Mouse (Mus musculus): ENCODE measurements at regions not wholly inside any gene's neighbourhood (a gene's known extent, or its start where the extent isn't known, plus 50 kb on each side); places are given as distances from the start of the nearest gene placed in this dataset.

DNA sequence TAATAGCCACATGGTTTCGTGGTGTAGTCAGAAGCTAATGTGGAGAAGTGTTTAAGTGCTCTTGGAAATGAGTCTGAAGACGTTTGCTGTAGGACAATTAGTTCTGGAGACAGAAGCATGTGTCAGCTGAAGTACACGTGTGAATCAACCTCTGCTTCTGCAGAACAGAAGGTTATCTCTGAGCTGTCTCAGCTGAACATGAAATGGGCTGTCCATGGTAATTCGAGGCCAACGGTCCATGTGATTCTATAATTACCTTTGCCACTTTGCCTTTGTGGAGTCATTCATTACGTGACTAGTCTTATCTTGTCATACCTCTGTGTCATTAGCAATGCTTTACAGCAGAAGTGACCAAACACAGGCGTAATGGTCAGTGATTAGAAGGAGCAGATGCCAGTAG lies 295.6 kb upstream of the Veph1 start:
- no peak overlapping the region for H3K4me3 ChIP-seq (replicated peaks; ENCODE audit: low read length)
- ATAC-seq: no peak
- 51% methylated on average over 7 of the region's 7 CpGs for WGBS

DNA sequence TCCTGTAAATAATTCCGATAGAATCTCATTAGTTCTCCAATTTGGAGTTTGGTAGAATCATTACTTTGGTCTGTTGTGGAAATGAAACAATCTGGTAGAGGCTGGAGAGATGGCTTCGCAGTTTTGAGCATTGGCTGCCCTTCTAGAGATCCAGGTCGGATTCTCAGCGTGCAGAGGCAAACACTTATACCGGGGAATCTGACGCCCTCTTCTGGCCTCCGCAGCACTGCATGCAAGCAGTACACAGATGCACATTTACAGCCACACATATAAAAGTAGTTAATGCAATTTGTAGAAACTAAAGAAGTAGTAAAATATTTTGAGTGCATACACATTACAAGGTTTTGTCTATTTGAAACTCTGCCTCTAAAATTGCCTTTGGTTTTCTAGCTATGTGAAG lies 294.1 kb upstream of the Veph1 start:
- H3K9me3 ChIP-seq (ENCODE audit: control insufficient read depth, low read length): no peaks in the 10 kb centered on the region
- WGBS: 61% methylated on average over 7 of the region's 7 CpGs
- ATAC-seq: no peak

More for the DNA sequence above, 295.6 kb upstream of the Veph1 start:
- H3K4me1 ChIP-seq (replicated peaks; ENCODE audit: control insufficient read depth, insufficient read depth, low read length): no peaks in the 10 kb centered on the region
- H3K36me3 ChIP-seq (ENCODE audit: control insufficient read depth, insufficient read depth): no peaks in the 10 kb centered on the region
- H3K27ac ChIP-seq (ENCODE audit: low read length): no peak overlapping the region
- no peak overlapping the region for H3K9ac ChIP-seq (replicated peaks; ENCODE audit: low read depth, low read length)
- no peaks in the 10 kb centered on the region for H3K27me3 ChIP-seq (replicated peaks; ENCODE audit: control insufficient read depth, insufficient read depth, low read length)
- H3K4me2 ChIP-seq (ENCODE audit: low read length): no peak overlapping the region
- no peaks in the 10 kb centered on the region for H3K9me3 ChIP-seq (ENCODE audit: control insufficient read depth, low read length)

DNA sequence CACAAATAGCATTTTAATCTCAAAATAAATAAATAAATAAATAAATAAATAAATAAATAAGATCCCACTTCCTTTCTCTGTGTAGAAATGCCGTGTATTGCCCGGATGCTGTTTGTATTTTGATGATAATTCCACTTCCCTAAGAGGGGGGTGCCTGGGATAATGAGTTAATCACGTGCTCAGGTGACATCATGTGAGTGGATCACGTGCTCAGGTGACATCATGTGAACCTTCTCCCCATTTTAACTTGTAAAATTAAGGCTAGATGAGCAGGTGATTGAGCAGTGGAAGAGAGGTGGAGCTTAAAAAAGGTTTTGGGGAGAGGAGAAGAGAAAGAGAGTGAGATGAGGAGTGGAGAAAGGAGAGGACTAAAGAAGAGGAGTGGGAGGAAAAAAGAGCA lies 292.8 kb upstream of the Veph1 start:
- no peak overlapping the region for H3K4me3 ChIP-seq (replicated peaks; ENCODE audit: low read length)
- ATAC-seq: no peak
- H3K27me3 ChIP-seq (replicated peaks; ENCODE audit: control insufficient read depth, insufficient read depth, low read length): no peaks in the 10 kb centered on the region
- WGBS: 88% methylated on average over 4 of the region's 4 CpGs
- H3K36me3 ChIP-seq (ENCODE audit: control insufficient read depth, insufficient read depth): no peaks in the 10 kb centered on the region
- H3K27ac ChIP-seq (ENCODE audit: low read length): no peak overlapping the region
- H3K4me1 ChIP-seq (replicated peaks; ENCODE audit: control insufficient read depth, insufficient read depth, low read length): no peaks in the 10 kb centered on the region
- H3K4me2 ChIP-seq (ENCODE audit: low read length): no peak overlapping the region
- no peak overlapping the region for H3K9ac ChIP-seq (replicated peaks; ENCODE audit: low read depth, low read length)
- no peaks in the 10 kb centered on the region for H3K9me3 ChIP-seq (ENCODE audit: control insufficient read depth, low read length)

More for the DNA sequence above, 294.1 kb upstream of the Veph1 start:
- H3K36me3 ChIP-seq (ENCODE audit: control insufficient read depth, insufficient read depth): no peaks in the 10 kb centered on the region
- H3K4me3 ChIP-seq (replicated peaks; ENCODE audit: low read length): no peak overlapping the region
- no peaks in the 10 kb centered on the region for H3K4me1 ChIP-seq (replicated peaks; ENCODE audit: control insufficient read depth, insufficient read depth, low read length)
- no peaks in the 10 kb centered on the region for H3K27me3 ChIP-seq (replicated peaks; ENCODE audit: control insufficient read depth, insufficient read depth, low read length)
- H3K27ac ChIP-seq (ENCODE audit: low read length): no peak overlapping the region
- H3K9ac ChIP-seq (replicated peaks; ENCODE audit: low read depth, low read length): no peak overlapping the region
- no peak overlapping the region for H3K4me2 ChIP-seq (ENCODE audit: low read length)

DNA sequence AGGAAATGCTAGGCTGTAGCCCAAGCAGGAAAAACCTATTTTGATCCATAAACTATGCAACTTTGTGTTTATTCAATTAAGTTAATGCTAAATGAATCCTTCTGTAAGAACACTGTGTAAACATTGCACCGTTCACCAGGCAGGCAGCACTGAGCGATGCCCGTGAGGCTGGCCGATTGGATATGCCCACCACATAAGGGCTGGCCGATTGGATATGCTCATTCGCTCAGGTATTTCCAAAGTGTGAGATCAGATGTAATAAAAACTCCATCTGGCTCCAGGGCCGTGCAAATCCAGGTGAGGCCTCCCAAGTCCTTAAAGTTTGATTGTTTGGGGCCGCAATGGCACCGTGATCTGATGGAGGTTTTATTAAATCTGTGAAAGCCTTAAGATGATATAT lies 288.2 kb upstream of the Veph1 start:
- H3K36me3 ChIP-seq (ENCODE audit: control insufficient read depth, insufficient read depth): no peaks in the 10 kb centered on the region
- no peak overlapping the region for H3K4me3 ChIP-seq (replicated peaks; ENCODE audit: low read length)
- 92% methylated on average over 9 of the region's 9 CpGs for WGBS
- no peaks in the 10 kb centered on the region for H3K9me3 ChIP-seq (ENCODE audit: control insufficient read depth, low read length)
- no peaks in the 10 kb centered on the region for H3K4me1 ChIP-seq (replicated peaks; ENCODE audit: control insufficient read depth, insufficient read depth, low read length)
- H3K27ac ChIP-seq (ENCODE audit: low read length): no peak overlapping the region
- no peak for ATAC-seq
- no peaks in the 10 kb centered on the region for H3K27me3 ChIP-seq (replicated peaks; ENCODE audit: control insufficient read depth, insufficient read depth, low read length)
- H3K4me2 ChIP-seq (ENCODE audit: low read length): no peak overlapping the region
- no peak overlapping the region for H3K9ac ChIP-seq (replicated peaks; ENCODE audit: low read depth, low read length)

DNA sequence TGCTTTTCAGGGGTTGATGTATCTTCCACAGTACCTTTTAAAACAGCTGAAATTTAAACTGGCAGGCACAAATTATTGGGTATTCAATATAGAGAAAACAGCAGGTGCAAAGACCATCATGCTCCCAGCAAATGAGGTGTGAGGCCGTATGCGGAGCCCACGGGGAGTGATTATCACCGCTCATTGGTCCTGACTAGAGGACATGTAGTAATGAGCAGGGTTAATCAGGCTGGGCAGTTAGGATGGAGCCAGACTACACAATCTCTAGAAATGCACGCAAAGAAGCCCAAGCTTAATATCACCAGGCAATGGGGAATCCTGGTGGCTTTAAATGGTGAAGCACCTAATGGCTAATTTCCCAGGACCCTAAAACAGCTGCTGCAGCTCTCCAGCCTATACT lies 287.5 kb upstream of the Veph1 start:
- no peak for ATAC-seq
- 62% methylated on average over 5 of the region's 5 CpGs for WGBS
- Histone ChIP-seq H3K9me3 (ENCODE audit: control insufficient read depth, low read length) (no peaks in the 10 kb centered on the region), H3K36me3 (ENCODE audit: control insufficient read depth, insufficient read depth) (no peaks in the 10 kb centered on the region), H3K4me2 (ENCODE audit: low read length) (no peak overlapping the region), H3K4me1 (replicated peaks; ENCODE audit: control insufficient read depth, insufficient read depth, low read length) (no peaks in the 10 kb centered on the region), H3K4me3 (replicated peaks; ENCODE audit: low read length) (no peak overlapping the region), H3K27ac (ENCODE audit: low read length) (no peak overlapping the region), H3K9ac (replicated peaks; ENCODE audit: low read depth, low read length) (no peak overlapping the region), H3K27me3 (replicated peaks; ENCODE audit: control insufficient read depth, insufficient read depth, low read length) (no peaks in the 10 kb centered on the region)

DNA sequence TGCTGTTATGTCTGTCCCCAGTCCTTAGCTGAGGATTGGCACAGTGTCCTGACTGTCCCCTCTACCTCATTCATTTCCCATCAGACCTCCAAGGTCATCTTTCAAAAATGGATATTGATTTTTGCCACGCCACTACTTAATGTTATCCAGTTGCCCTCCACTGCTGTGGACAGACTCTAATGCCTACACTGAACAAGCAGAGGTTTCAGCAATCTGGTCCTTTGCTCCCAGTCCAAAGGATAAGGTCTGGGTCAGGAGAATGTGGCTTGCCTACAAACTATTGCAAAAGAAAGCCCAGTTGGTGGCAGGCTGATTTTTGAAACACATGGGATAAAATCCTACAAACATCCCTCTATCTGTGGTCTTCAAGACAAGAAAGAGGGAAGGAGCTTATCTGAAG lies 280.0 kb upstream of the Veph1 start:
- no peak for ATAC-seq
- H3K9me3 ChIP-seq (ENCODE audit: control insufficient read depth, low read length): no peaks in the 10 kb centered on the region
- WGBS: 83% methylated on average over 1 of the region's 1 CpGs
- no peaks in the 10 kb centered on the region for H3K27me3 ChIP-seq (replicated peaks; ENCODE audit: control insufficient read depth, insufficient read depth, low read length)
- no peak overlapping the region for H3K4me2 ChIP-seq (ENCODE audit: low read length)
- H3K4me3 ChIP-seq (replicated peaks; ENCODE audit: low read length): no peak overlapping the region
- H3K36me3 ChIP-seq (ENCODE audit: control insufficient read depth, insufficient read depth): no peaks in the 10 kb centered on the region
- no peak overlapping the region for H3K27ac ChIP-seq (ENCODE audit: low read length)
- H3K4me1 ChIP-seq (replicated peaks; ENCODE audit: control insufficient read depth, insufficient read depth, low read length): no peaks in the 10 kb centered on the region
- no peak overlapping the region for H3K9ac ChIP-seq (replicated peaks; ENCODE audit: low read depth, low read length)

DNA sequence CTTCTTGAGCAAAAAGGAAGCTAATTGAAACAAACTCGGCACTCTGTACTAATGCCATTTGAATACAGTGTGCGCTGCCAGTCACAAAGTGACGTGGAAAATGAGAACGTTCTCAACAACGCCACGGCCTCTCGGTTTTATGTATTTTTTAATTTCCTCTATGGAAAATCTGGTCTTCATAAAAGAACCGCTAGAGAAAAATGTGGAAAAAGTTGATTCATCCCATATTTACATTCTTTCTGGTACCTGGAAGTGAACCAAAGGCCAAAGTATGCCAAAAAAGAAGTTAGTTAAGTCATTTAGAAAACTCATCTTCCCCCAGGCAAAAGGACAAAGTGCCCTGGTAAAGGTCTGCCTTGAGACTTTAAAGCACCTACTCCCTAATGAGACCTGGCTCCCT lies 277.7 kb upstream of the Veph1 start:
- Histone ChIP-seq H3K4me2 (ENCODE audit: low read length) (no peak overlapping the region), H3K27ac (ENCODE audit: low read length) (no peak overlapping the region), H3K4me3 (replicated peaks; ENCODE audit: low read length) (no peak overlapping the region), H3K27me3 (replicated peaks; ENCODE audit: control insufficient read depth, insufficient read depth, low read length) (no peaks in the 10 kb centered on the region), H3K4me1 (replicated peaks; ENCODE audit: control insufficient read depth, insufficient read depth, low read length) (no peaks in the 10 kb centered on the region), H3K9ac (replicated peaks; ENCODE audit: low read depth, low read length) (no peak overlapping the region), H3K9me3 (ENCODE audit: control insufficient read depth, low read length) (no peaks in the 10 kb centered on the region), H3K36me3 (ENCODE audit: control insufficient read depth, insufficient read depth) (no peaks in the 10 kb centered on the region)
- no peak for ATAC-seq
- WGBS: 69% methylated on average over 8 of the region's 8 CpGs

DNA sequence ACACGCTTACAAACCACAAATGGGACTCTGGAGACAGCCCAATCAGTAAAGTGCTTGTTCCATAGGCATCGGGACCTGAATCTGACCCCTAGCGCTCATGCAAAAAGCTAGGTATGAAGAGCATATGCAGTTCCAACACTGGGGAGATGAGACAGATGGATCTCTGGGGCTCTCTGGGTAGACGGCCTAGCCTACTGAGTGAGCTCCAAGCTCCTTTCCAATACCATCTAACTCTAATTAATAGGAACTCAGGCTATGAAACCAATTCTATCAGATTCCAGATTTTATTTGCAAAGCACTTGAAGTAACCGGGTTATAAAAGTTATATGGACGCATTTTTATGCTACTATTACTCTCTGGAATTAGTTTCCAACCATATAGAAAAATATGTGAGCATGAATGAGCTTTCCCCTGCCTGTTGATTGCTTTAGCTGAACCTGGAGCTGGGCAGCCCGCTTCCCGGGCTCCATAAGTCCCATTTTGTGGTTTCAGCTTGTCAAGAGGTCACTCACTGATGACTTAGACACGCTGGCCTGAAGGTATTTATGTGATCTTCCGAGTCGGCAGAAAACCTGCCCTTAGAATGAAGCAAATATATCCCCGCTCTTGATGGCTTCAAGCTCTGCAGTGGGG lies 276.4 kb upstream of the Veph1 start:
- Histone ChIP-seq H3K27ac (ENCODE audit: low read length) (no peak overlapping the region), H3K9ac (replicated peaks; ENCODE audit: low read depth, low read length) (no peak overlapping the region), H3K4me3 (replicated peaks; ENCODE audit: low read length) (no peak overlapping the region), H3K36me3 (ENCODE audit: control insufficient read depth, insufficient read depth) (no peaks in the 10 kb centered on the region), H3K9me3 (ENCODE audit: control insufficient read depth, low read length) (no peaks in the 10 kb centered on the region), H3K4me2 (ENCODE audit: low read length) (no peak overlapping the region), H3K4me1 (replicated peaks; ENCODE audit: control insufficient read depth, insufficient read depth, low read length) (no peaks in the 10 kb centered on the region), H3K27me3 (replicated peaks; ENCODE audit: control insufficient read depth, insufficient read depth, low read length) (no peaks in the 10 kb centered on the region)
- WGBS: 92% methylated on average over 12 of the region's 12 CpGs
- ATAC-seq: no peak

DNA sequence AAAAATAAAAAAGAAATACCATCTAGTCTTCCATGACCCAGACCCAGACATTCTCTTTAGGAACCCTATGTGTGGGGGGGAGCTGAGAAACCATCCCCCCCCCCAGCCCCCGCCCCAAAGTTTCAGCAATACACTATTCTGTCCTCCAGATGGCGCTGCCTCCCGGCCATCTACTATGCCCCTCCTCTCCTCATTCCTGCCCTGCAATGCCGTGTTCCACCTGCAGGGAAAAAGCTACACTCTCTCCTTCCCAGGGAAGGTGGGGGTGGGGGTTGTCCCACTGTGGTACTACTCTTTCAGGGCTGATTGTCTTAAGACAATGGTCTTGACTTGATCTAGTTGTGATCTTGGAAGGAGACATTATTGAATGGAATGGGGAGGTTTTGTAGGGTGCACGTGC lies 273.7 kb upstream of the Veph1 start:
- Histone ChIP-seq H3K9ac (replicated peaks; ENCODE audit: low read depth, low read length) (no peak overlapping the region), H3K9me3 (ENCODE audit: control insufficient read depth, low read length) (no peaks in the 10 kb centered on the region), H3K4me2 (ENCODE audit: low read length) (no peak overlapping the region), H3K36me3 (ENCODE audit: control insufficient read depth, insufficient read depth) (no peaks in the 10 kb centered on the region), H3K27ac (ENCODE audit: low read length) (no peak overlapping the region), H3K4me1 (replicated peaks; ENCODE audit: control insufficient read depth, insufficient read depth, low read length) (no peaks in the 10 kb centered on the region), H3K27me3 (replicated peaks; ENCODE audit: control insufficient read depth, insufficient read depth, low read length) (no peaks in the 10 kb centered on the region), H3K4me3 (replicated peaks; ENCODE audit: low read length) (no peak overlapping the region)
- ATAC-seq: no peak
- WGBS: 87% methylated on average over 5 of the region's 5 CpGs

Measured in forebrain, embryonic 16.5 days (tissue).